Mouse (Mus musculus) common myeloid progenitor, adult 5-6 weeks (primary cell): ENCODE measurements around the gene Sin3a. TPM values are rescaled to one million over a fixed set of nuclear protein-coding genes. Genes with fewer than 3 reads are reported as not detected.

Experiments used
- ATAC-seq: replicated peaks from 2 replicates; pipeline ENCODE4 v1.8.0; 2016; ENCODE audit warnings: low read depth, mild to moderate bottlenecking, moderate TSS enrichment, inconsistent platforms; ENCODE audit not compliant: poor library complexity, severe bottlenecking
- total RNA-seq: library from RNA; stranded (forward); fragments of 200-1000, 187-1606 nt; gene quantifications from 2 replicates; pipeline ENCODE4 v1.2.3, GENCODE M21; 2017

The Sin3a gene
- total RNA-seq = 82.1 and 105 TPM in 2 replicates

DNA sequence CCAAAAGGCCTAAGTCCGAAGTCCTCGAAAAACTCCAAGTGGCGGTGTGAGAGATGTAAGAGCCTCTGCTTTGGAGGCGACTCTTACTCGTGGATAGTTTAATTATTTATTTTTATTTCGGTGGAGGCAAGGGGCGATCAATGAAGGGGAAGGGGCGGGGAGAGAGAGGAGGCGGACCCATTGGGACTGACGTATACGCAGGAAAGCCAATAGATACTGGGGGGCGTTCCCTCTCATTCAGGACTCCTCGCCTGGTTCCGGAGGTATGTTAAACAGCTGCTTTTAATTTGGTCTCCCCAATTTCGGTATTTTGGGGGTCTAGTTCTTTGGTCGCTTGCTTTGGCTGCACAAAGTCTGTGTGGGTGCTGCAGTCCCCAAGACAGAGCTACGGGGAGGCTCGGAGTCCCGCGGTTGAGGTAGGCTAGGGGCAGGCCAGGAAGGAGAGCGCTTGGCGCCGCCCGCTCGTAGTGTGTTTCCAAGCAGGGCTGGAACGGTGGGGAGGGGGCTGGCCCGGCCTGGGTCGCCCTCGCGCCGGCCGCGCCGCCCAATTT, at the start of gene Sin3a:
Sin3a (plus strand) TSS at position 240 of the 551 bp plus-strand sequence.
- peak; percentile 21; the same call in 1 of the 2 replicates for ATAC-seq

DNA sequence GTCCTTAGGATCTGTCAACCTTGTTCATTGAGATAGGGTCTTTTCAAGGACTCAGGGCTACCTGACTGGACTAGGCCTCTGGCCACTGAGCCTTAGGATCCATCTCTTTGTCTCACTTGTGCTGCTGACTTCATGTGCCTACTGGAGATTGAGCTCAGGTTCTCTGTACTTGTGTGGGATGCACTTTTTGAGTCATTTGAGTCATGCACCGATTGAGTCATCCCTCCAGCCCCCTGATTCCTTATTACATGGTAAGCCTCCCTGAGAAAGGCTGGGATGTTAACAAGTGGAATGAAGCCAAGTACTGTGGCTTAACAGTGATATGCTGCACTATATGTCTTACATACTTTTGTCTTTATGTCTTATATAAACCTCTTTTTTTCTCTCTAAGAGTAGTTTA, 40.1 kb upstream of the Sin3a start:
- ATAC-seq = no peak

DNA sequence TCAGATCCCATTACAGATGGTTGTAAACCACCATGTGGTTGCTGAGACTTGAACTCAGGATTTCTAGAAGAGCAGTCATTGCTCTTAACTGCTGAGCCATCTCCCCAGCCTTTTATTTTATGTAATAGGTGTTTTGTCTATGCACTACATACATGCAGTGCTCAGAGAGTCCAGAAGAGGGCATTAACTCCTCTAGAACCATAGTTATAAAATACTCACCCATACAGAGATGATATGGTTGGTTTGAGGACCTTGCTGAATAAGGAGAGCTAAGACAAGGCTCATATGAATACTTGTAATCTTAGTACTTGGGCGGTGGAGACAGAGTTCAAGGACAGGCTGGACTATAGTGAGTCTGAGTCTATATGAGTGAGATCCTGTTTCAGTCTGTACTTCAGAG, 15.6 kb upstream of the Sin3a start:
- ATAC-seq = peak; percentile 87; the same call in 1 of the 2 replicates

DNA sequence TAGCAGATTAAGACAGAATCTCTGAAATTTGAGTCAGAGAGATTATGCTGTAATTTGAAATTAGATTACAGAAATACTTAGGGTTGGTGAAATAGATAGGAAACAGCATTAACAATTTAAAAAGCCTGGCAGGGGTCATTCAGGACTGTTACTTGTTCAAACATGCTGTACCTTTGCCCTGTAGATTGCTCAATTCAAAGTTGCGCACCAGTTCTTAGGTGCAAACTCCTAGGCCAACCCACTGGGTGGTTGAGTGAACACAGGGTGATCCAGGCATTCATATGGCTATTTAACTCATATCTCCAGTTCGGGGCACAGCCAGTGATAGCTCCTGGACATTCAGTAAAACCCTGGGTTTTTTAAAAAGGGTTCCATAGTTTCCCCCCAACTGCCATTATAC, 7.7 kb upstream of the Sin3a start:
- no peak for ATAC-seq

DNA sequence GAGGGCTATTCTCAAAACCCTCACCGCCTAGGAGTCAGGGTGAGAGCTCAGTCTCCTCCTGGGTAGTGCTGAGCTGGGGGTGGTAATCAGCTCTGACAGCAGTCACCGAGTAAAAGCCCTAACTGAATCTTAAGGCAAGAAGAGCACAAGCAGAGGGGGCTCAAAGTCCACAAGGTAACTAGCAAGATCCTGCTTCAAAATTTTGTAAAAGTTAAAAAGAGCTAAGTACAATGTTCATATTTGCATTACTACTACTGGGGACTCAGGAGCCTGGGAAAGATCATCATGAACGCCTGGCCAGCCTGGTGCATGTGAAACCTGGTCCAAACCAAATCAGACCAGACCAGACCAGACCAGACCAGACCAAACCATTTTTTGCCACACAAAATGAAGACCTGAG, 3.6 kb upstream of the Sin3a start:
- no peak for ATAC-seq

DNA sequence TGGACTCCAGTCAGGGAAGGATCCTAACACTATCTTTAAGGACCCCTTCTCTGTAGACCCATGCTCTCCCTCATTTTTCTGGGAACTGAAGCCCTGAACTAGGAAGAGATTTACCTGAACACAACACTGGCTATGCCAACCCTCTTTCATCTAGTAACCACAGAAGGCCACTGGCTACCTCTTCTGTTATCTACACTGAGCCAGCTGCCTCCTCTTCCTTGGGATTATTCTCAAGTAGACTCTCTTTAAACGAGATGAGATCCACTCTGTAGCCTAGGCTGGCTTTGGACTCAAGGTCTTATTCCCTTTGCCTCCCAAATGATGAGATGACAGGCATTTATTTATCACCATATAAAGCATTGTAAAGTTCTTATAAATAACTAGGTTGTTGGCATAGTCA, 1.6 kb upstream of the Sin3a start:
- ATAC-seq = no peak

DNA sequence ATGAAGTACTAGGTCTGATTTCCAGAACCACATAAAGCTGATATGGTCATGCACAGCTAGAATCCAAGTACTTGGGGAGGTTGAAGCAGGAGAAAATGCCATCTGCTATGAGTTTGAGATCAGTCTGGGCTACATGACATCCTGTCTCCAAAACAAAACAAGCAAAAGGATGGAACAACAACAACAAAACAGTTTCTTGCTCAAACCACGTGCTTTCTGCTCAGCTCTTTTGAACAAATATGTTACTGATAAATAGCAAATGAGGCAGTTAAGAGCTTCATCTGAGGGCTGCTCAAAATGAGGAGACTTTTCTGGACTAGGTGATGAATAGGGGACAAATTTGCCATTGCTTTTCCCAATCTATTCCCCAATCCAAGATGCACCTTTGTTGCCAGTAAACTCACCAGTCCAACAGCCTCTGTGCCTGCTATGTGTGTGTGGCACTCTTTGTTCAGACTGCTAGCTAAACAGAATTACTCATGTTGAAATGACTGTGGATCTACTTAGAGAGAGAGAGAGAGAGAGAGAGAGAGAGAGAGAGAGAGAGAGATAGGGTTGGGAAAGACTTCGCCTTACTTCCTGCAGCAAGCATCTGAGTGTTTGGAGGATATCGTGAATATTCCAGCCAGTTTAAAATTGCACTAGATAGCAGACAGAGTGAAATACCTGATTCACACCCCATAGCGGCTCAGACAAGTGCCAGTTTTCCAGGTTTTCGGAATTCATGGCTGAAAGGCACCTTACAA, 867 bp upstream of the Sin3a start:
- no peak for ATAC-seq

DNA sequence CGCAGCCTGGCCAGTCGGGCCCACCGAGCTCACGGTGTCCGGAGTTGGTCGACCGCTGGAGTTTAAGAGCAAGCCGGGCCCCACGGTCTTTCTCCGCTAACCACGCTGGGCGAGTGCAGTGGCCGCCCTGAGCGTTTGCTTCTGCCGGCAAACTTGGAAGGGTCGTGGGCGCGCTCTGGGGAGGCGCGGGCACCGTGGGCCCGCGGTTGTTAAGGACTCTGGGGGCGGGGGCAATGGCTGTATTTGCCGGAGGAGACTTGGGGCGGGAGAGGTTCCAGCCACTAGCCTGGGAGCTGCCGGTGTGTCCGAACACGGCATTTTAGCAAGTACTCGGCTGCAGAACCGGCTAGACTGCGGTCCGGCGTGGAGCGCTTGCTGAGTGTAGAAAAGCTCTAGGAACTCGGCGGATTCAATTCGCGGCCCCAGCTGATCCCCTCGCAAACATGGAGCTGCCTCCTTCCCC, 717 bp downstream of the Sin3a start:
- no peak for ATAC-seq

DNA sequence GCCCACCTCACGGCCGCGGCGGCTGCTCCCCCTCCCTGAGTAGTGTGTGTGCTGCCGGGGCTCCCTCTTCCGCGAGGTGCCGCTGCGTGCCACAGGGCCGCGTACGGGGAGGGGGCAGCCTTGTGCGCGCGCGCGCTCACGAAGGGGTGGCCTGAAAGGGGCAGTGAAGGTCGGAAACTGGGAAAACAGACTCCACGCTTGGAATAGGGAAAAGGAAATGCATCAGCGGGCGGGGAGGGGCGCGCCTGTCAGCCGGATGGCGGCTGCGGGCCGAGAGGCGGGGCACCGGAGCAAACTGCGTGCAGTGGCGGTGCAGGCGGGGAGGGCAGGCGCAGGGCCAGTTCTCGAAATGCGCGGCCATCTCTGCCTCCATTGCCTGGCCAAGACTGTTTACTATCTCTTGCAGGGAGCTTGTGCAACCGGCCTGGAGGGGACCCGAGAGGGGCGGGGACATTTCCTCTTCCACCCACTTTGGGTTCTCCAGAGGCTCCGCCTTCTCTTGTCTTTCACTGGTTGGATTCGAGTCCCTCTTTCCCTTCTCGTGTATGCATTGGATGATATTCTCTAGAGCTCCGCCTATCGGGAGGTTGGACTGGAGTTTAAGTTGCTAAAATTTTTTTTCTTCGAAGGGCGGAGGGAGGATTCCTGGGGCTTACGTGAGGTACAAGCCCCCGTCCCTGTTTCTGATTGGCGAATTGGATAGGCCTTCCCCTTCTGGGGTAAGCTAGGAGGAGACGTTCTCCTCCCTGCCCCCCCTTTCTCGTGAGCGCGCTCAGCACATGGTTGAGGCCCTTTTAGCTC, 1.3 kb downstream of the Sin3a start:
- ATAC-seq = peak; percentile 45

DNA sequence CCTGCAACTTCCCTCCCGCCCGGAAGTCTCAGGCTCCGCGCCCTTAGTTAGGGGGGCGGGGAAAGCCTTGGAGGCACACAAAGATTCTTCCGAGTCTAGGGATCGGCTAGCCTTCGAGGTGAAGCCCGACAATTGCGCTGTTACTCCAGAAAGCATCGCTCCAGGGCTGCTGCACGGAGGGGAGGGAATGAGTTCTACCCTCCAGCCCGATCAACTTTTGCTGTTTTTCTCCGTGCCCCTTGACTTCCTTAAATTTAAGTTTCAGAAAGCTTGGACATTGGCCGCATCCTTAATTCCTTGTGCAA, 1.9 kb downstream of the Sin3a start:
- ATAC-seq = no peak

DNA sequence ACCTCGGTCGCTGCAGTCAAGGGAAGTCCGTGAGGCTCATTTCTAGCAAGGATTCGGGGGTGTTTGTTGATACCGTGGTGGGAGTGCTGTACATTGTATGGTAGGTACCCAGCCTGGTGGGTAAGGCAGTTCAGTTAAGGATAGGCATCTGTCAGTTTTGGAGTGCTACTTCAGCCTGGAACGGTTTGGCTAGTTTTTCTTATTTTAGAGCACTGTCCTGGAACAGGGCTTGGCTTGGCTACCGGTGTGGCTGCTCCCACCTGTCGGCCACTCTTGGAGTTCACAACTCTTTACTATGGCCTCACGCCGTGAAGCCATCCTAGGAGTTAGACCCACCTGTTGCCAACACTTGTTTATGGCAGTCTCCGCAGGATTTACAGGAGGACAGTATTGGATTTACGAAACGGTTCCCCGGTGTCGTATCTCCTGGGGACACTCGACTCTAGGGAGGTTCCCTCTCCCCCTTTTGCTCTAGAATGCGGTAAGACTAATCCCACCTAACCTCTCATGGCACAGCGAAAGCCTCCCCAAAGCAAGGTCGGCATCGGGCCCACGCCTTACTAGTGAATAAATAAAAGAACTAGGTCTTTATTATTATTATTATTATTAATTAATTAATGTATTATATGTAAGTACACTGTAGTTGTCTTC, 2.5 kb downstream of the Sin3a start:
- no peak for ATAC-seq

DNA sequence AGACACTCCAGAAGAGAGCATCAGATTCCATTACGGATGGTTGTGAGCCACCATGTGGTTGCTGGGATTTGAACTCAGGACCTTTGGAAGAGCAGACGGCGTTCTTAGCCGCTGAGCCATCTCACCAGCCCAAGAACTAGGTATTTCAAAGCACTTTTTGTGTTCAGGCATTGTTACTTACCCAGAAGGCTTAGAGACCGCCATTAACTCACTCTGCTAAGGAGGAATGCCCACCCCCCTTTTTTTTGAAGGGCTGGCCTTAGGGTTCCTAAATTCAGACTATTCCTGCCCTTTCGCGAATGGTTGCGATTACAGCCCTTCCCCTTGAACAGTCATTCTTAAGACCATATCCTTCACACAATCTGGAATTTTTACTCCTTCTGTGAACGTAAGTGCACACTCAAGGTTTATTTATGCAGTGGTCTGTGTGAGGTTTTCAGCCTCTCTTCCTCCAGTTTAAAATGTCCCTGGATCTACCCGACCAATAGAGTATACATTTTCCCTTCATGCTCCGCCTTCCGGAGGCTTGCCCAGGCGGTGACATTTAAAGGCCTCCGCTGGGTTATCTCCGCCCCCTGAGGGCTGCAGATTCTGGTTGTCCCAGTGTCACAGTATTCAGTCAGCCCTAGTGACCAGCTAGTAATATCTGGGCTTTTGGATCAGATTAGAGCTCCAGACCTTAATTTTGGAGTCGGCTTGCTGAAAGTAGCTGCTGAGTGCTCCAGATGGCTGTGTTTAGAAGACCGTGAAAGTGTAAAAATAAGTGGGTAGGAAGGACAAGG, 3.2 kb downstream of the Sin3a start:
- ATAC-seq = peak; percentile 6; the same call in 1 of the 2 replicates

DNA sequence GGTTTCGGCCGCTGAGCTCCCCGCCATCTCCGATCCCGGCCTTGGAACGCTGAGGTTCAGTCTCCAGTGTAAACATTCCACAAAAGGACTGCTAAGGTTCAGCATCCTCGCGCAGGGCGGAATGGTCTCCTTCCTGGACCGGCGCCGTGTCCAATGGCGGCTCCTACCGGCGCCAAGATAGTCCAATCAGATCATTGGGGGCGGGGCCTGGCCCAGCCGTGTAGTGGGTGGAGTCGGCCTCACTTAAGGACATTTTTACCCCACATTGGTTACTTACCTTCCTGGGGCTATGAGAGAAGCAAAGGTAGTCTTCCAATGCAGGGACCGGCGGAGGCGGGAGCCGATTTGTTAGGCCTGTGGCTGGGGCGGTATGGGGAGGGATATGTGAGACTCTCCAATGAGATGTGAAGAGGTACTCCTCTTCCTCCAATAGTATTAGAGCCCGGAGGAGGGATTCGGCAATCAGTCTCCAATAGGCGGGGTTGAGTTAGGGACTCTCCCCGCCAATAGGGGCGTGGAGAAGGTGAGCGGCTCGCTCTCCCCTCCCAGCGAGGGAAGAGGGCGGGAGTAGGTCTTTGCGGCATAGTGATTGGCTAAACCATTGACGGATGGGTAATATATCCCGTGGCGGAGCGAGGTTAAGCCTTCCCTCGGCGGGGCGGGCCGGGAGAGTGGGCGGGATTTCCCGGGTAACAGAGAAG, 4.0 kb downstream of the Sin3a start:
- ATAC-seq = peak; percentile 50

DNA sequence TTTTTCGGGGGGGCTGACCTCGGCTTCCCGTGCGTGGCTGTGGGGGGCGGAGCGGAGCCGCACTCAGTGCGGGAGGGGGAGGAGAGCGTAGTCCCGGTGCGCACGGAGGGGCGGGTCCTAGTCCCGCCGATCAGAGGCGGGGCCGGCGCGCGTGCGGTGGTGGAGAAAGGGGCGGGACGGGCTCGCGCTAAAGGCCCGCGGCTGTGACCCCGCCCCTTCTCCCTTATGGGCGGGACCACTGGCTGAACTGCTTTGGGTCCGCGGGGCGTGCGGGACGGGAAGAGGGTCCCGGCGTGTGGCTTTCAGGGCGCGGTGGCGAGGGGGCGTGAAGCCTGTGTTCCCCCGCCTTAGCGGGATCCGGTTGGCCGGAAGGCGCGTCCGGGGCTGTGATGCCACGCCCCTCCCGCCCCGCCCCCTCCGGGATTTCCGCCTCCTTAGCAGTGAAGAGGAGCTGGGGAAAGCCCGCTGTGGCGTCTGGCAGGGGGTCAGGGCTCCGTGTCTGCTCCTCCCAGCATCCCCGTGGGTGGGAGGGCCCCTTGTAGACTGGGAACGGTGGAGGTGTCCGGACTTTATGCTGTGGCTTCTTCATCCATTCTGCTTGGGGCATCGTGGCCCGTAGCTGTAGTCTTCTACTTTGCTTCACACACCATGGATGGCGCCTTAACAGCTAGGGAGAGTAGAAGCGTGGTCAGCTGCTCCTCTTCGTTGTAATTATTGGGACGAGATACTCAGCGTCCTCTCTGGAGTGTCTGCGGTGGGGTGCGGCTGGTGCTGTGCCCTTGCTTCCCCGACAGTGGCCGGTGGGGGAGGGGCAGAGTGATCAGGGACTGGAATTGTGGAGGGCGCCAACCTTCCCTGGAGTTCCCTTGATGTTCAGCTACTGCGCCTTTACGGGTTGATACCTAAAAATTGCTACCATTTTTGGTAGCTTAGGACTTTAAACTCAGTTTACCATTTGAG, 5.1 kb downstream of the Sin3a start:
- ATAC-seq = peak; percentile 2; the same call in 1 of the 2 replicates

DNA sequence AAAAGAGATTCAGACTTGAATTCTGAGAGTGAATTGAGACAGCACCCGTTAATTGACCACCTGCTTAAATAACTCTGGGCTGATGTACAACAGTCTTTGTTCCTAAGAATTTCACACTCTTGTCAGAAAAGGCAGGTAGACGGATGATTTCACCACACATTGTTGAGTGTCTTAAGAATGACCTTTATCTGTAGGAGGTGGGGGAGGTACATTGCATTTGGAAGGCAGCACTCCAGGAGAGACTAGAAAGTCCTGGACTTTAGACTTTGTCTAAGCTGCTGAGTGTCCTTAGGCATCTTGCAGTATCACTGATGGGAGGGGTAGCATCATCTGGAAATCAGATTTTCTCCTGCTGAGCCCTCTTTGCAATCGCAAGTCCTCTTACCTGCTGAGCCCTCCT, 10.4 kb downstream of the Sin3a start:
- no peak for ATAC-seq

DNA sequence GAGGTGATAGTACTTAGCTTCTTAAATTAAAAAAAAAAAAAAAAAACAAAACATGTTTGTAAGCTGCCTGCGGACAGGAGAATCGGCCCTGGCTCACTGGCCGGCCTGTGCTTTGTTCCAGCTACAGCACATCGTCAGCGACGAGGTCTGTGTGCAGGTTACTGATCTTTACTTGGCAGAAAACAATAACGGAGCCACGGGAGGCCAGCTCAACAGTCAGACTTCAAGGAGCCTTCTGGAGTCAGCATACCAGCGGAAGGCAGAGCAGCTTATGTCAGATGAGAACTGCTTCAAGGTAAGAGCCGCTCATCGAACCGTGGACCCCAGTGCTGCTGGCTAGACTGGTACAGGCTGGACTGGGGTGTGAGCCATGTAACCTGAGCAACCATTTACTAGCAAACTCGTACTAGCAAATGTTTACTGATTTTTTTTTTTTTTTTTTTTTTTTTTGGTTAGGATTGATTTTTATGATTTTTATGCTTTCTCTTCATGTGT, 45.5 kb downstream of the Sin3a start:
- no peak for ATAC-seq

DNA sequence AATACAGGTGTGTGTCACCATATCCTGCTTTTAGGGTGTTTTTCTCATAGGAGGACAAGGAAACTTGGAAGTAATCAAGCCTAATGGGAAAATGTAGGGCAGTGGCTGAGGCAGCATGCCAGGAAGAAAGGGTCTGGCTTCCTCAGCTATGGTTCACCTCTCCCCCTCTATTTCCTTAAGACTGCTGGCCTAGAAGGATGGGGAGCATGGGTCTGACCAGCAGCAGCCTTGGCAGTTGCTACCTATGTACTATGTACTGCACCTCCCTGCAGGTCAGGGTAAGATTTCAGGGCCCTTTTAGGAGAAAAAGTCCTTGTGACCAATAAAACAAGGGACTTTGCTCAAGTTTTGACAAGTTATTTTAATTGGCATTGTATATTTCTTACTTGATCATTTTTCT, 57.8 kb downstream of the Sin3a start:
- no peak for ATAC-seq
